ENCODE assay signal across 8 mouse cellular contexts in the genomic region with DNA sequence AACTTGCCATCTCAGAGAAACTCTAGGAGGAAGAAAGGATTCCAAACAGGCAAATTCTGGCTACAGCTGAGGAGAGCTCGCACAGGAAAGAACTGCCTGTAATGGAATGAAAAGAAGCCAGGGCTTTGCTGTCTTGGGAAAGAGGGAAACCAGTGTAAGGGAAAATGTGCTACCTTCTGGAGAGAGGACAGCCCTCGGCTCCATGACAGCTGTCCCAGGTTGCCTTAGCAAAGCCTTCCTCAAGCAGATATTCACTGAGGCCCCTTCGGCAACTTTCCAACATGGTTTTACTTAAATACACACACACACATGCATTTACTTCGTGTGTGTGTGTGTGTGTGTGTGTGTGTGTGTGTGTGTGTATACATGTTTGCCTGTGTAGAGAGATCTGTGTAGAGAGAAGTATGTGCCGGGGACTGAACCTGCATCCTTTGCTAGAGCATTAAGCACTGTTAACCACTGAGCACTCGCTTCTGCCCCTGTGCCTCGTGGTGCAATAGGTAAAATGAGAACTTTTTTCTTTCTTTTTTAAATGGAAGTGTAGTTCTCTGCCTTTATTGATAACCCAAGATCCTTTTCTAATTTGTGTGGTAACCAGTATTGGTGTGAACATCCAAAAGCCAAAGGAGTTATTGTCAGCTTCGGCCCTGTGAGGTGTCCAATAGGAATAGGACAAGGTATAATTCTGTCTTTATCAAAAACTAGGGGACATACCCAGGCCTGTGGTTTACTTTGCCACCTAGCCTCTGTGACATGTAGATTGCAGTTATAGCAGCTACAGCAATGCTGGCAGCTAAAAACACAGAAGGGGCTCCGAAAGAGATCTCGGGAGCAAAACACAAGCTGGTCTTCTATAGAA.
A peak's percentile ranks its signal among the peaks of the same experiment; 100 is the strongest.
DNase-seq lines count a peak whose midpoint lies in the region; ATAC-seq and TF ChIP-seq lines count a peak whose summit lies in the region.

No protein-coding gene starts in this region.

- TF ChIP-seq POLR2A in liver, adult 2 months (IDR thresholded peaks at IDR 0.05; ENCODE audit: extremely low read depth, insufficient read depth, low read length) = no peak
- no peak for TF ChIP-seq POLR2A in olfactory bulb, adult 2 months (IDR thresholded peaks at IDR 0.05; ENCODE audit: insufficient read depth, low read depth, low read length)

- 44% methylated on average over 10 of the region's 10 CpGs for WGBS in heart, embryonic 12.5 days
- WGBS in liver, adult 2 months = 46% methylated on average over 10 of the region's 10 CpGs
- WGBS in olfactory bulb, adult 2 months = 23% methylated on average over 10 of the region's 10 CpGs

- no peaks in the 10 kb centered on the region for H3K9me3 ChIP-seq in heart, embryonic 12.5 days (replicated peaks)

- peaks cover 7% of the 10 kb centered on the region; the same call in 1 of the 2 replicates for H3K4me1 ChIP-seq in heart, embryonic 12.5 days (replicated peaks)
- peaks cover 14% of the 10 kb centered on the region; the same call in 1 of the 2 replicates for H3K4me1 ChIP-seq in liver, adult 2 months (ENCODE audit: control insufficient read depth, insufficient read depth, low read length)
- no peaks in the 10 kb centered on the region for H3K4me1 ChIP-seq in olfactory bulb, adult 2 months (ENCODE audit: control insufficient read depth, insufficient read depth, low read length)

- peak overlapping the region; percentile 84 for H3K9ac ChIP-seq in heart, embryonic 12.5 days
- H3K9ac ChIP-seq in liver, adult 2 months (ENCODE audit: low read depth, low read length) = peak overlapping the region; percentile 74

- H3K4me3 ChIP-seq in heart, embryonic 12.5 days = peak overlapping the region; percentile 68
- peak overlapping the region; percentile 42 for H3K4me3 ChIP-seq in liver, adult 2 months (ENCODE audit: insufficient read depth, low read depth, low read length)
- no peak overlapping the region for H3K4me3 ChIP-seq in olfactory bulb, adult 2 months (ENCODE audit: insufficient read depth, low read depth, low read length)

- H3K27me3 ChIP-seq in heart, embryonic 12.5 days (replicated peaks) = no peaks in the 10 kb centered on the region
- no peaks in the 10 kb centered on the region for H3K27me3 ChIP-seq in liver, adult 2 months (ENCODE audit: control insufficient read depth, insufficient read depth, low read length)

- H3K27ac ChIP-seq in heart, embryonic 12.5 days (ENCODE audit: poor library complexity, severe bottlenecking) = peak overlapping the region; percentile 94
- peak overlapping the region; percentile 76 for H3K27ac ChIP-seq in liver, adult 2 months (replicated peaks; ENCODE audit: insufficient read depth, low read depth, low read length)
- H3K27ac ChIP-seq in olfactory bulb, adult 2 months (ENCODE audit: insufficient read depth, low read depth, low read length) = peak overlapping the region; percentile 80

- TF ChIP-seq CTCF in liver, adult 2 months (IDR thresholded peaks at IDR 0.05; ENCODE audit: low read depth, low read length) = no peak
- no peak for TF ChIP-seq CTCF in olfactory bulb, adult 2 months (IDR thresholded peaks at IDR 0.05; ENCODE audit: insufficient read depth, low read depth, low read length)

- peak overlapping the region; percentile 66 for H3K4me2 ChIP-seq in heart, embryonic 12.5 days

- no peak for ATAC-seq in cerebellum, adult (ENCODE audit: insufficient number of reproducible peaks, low FRiP score, low TSS enrichment)
- peak; percentile 30 for ATAC-seq in heart, embryonic 12.5 days (ENCODE audit: insufficient number of reproducible peaks, low FRiP score)

- H3K36me3 ChIP-seq in heart, embryonic 12.5 days = peaks cover 11% of the 10 kb centered on the region
- peaks cover 3% of the 10 kb centered on the region; the same call in 1 of the 2 replicates for H3K36me3 ChIP-seq in liver, adult 2 months (ENCODE audit: control insufficient read depth, insufficient read depth, low read length)

- peak; percentile 14 for DNase-seq in cerebellum, adult 11-12 months
- peak; percentile 23 for DNase-seq in thymus, postnatal 0 days (ENCODE audit: low spot score)
- no peak for DNase-seq in thymus, adult 18-20 months
- DNase-seq in liver, adult 2 months (ENCODE audit: extremely low read depth, low read depth, low spot score) = no peak
- no peak for DNase-seq in adrenal gland, postnatal 14 days

- H3K79me2 ChIP-seq in liver, adult 2 months (ENCODE audit: control insufficient read depth, insufficient read depth, low read length) = peaks cover 3% of the 10 kb centered on the region; the same call in 1 of the 2 replicates

Comparison
In these comparisons a context has a peak if more than half of its experiments do, and no peak if none do; other contexts are left out.
1. DNase-seq: peak in cerebellum, adult 11-12 months (single experiment) and thymus, postnatal 0 days (single experiment); none in thymus, adult 18-20 months (0 of 2), liver, adult 2 months (single experiment) and adrenal gland, postnatal 14 days (single experiment).
2. Peak in every context shown above with its lines, with median percentiles within 50 percentile points of each other: H3K27ac ChIP-seq.